Mouse (Mus musculus) A20 (cell line): ENCODE measurements around the gene Mavs.
"Not testable (repeated sequence)": the region's sequence is repeated elsewhere in the genome, so short reads cannot be mapped to it uniquely, and the experiment has no call there.

Source experiments
- DNase-seq: peaks from one replicate; pipeline ENCODE4 v3.0.0-alpha.2; 2011; ENCODE audit warnings: low read depth, low spot score

Gene Mavs

DNA sequence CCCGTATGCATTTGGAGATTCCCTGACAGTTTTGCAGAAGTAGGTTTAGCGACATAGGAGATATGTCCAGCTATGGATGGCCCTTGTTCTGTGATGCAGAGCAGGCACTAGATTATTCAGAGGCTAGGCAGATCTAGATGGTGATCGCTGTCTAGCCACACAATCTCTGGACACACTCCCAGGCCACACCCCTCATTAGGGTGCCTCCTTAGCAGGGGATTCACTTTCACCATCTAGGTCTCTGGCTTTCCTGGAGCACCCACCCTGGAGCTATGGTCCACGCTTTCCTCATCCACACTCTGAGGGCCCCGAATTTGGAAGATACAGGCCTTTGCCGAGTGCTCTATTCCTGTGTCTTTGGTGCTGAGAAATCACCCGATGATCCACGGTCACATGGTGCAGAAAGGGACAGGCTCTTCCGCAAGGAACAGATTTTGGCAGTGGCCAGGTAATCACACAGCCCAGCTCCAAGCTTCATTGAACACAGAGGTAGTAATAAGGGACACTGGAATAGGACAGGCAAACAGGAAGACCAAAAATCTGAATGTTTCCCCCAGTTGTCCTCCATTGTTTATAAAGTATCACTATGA is 22.7 kb upstream of the Mavs start:
- peak; percentile 34 for DNase-seq

DNA sequence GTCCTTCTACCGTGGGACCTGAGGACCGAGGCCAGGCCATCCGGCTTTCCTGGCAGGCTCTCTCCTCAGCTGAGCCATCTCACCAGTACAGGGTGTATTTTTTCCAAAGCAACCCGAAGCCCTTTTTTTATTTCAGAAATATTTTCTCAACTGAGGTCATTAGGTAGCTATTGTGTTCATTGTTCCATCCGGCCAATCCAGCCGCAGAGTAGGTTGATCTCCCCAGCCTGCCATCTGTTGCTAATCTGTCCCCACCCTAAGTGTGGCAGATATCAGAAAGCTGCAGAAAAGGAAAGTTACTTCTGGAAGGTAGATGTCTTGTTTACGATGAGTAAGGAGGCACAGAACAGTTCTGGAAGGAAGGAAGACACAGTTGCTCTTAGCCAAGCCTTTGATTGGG is 20.1 kb upstream of the Mavs start:
- no peak for DNase-seq

DNA sequence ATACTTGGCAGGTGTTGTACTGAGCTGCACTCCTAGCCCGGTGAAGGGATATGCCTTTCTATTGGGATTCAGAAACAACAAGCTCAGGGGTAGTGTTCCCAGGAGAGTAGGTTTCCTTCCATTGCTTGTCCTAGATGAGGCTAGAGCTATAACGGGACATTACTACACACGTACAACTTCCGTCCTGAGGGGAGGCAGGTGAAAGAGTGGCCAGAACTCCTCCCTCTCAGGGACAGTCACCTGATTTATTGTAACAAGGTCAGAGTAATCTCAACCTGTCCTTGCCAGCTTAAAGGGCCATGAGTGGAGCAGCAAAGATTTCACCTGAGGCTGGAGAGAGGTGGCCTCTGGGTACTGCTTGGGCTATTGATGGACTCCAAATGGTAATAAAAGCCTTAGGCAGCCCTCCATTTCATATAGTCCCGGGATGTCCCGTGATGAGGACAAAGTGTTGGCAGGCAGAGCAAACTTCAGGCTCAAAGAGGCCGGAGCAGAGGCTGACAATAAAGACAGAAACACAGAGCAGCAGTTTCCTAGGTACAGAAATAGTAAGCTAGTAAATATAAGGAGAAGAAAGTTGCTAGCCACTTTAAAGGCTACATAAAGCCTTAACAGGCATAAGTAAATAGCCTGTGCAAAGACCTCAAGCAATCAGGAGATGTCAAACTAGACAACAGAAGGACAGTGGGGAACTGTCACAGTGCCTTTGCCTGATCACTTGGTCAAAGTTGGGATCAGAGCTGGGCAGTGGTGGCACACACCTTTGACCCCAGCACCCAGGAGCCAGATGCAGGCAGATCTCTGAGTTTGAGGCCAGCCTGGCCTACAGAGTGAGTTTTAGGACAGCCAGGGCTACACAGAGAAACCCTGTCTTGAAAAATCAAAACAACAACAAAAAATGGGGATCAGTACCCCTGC is 17.7 kb upstream of the Mavs start:
- DNase-seq: no peak

DNA sequence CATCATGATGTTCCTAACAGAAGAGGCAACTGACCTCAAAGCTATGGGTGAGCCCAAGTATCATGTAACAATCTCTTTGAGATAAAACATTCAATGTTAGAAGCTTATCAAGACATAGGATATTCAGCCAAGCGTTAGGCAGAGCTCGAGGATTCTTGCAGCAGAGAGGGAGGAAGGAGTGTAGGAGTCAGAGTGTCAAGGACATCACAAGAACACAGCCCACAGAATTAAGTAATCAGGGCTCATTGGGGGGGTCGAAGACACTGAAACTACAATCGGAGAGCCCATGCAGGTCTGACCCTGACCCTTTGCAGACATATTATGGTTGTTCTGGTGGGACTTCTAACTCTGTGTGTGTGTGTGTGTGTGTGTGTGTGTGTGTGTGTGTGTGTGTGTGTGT is 13.8 kb upstream of the Mavs start:
- no peak for DNase-seq

DNA sequence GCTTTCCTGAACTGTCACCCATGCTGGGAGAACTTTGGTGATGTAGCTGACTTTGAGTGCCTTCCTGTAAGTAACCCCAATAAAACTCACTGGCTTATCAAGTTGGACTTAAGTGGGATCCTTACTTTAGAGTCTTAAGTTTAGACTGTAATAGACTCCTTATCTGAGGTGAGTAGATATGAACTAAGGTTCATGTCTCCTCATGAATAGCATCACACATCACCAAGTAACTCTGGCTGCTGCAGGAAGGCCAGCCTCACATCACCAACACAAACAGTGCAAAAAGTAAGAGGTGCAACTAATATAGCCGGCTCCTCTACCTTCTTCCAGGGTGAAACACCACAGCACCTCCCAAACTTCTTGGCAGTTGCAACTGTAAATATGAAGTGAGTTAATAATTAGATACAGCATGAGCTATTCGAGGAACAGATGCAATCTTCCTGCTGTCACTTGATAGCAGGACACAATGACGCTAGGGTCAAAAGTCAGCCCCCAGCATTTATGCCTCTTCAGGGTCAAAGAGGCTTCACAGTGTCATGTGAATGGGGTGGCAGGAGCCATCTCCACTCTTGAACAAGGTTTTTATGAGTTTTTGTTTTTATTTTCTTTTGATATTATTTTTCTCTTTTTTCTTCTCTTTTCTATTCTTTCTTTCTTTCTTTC is 11.9 kb upstream of the Mavs start:
- DNase-seq: no peak

DNA sequence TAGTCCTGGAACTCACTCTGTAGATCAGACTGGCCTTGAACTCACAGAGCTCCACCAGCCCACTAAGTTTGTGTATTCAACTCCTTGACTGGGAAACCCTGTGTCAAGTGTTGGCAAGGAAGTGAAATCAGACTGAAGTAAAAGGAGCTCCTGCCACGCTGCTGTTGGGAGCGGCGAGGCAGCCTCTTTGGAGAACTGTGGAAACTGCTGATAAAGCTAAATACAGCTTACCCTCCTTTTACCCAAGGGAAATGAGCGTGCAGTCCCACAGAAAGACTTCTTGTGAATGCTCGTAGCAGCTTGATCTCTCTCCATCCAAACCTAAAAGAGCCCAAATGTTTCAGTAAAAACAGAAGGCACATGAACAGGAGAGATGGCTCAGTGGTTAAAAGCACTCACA is 11.3 kb upstream of the Mavs start:
- no peak for DNase-seq

DNA sequence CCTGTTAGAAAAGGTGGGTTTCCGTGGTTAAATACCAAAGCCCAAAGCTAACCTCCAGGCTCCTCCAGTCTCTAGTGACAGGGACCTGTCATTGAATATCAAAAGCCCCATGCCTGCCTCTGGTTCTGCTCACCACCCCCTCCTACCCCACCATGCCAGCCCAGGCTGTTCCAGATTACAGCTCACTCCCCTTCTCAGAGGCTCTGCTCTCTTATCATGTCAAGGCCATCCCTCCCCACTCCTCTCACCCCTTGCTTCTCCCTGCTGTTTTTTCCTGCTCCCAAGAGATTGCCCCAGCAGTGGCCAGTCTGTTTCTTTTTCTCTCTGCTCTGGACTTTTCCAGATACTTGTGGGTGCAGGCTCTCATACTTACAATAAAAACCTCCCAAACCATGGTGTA is 10.3 kb upstream of the Mavs start:
- DNase-seq: no peak

DNA sequence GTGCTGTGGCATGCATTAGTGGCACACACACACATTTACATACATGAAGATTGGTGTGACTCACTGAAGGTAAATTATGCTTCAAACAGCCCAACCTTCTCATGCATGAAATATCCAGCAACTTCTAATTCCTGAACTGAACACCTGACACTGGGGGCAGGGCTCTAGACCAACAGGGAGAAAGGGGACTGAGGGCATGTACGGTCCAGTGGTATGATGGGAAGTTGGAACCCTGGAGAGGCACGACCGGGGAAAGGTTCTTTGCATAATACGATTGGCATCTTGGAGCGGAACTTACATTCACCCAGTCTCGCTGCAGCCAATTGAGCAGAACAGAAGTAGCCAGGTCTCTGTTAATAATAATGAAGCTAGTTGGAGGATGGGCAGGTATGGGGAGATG is 8.7 kb upstream of the Mavs start:
- DNase-seq: peak; percentile 30

DNA sequence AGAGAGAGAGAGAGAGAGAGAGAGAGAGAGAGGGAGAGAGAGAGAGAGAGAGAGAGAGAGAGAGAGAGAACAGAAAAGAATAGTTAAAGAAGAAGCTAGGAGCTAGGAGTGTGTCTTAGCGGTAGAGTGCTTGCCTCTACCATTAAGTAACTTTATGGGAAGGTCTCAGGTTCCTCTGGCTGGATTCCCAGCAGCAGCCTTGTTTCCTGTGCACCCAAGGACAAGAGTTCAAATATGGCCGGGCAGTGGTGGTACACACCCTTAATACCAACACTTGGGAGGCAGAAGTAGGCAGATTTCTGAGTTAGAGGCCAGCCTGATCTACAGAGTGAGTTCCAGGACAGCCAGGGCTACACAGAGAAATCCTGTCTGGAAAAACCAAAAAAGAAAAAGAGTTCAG is 7.2 kb upstream of the Mavs start:
- not testable (repeated sequence) for DNase-seq

DNA sequence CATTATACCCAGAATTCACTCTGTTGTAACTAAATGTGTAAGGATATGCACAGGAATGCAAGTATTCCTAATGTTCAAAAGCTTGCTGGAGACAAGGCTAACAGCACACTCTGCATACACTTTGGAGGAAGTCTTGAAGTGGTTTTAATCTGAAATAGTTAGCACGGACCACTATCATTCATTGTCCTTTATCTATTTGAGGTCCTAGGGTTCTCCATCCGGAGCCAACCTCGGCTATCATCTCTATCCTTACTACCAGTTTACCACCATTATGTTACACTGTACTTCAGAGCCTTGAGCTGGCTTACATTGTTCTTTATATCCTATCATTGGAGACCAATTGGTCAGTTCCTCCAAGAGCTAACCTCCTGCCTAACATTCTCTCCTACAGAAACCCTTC is 6.6 kb upstream of the Mavs start:
- no peak for DNase-seq

DNA sequence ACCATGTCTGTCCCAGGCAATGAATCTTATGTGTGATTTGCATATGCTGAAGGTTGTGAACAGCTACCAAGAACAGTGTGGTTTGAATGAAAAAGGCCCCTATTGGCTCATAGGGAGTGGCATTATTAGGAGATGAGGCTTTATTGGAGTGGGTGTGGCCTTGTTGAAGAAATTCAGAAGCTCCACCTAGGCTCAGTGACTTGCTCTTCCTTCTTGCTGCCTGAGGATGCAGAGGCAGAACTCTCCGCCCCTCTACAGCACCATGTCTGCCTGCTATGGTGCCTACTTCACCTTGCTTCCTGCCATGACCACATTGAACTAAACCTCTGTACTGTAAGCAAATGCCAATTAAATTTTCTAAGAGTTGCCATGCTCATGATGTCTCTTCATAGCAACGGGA is 1.3 kb upstream of the Mavs start:
- DNase-seq: peak; percentile 92

DNA sequence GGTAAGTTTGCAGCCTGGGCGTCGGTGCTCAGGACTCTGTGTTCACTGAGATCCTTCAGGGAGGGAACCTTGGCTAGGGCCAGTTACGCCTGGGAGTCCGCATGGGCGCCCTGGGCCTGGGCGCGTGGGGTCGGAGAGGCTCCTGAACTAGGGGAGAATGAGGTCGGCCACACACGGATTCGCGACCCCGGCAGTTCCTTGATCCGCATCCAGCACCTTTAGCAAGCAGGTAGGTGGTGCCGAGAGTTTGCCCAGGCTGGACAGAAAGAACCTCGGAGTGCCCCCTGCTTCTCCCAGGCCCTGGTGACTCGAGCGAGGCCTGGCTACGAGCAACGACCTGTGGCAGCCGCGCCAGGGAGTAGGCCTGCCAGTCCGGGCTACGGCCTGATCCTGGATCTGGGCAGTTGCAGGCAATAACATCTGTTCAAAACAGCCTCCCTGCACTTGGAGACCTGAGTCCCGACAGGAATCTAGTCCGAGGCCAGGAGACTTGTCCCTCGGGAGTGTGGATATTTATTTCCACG is 326 bp downstream of the Mavs start:
- no peak for DNase-seq

DNA sequence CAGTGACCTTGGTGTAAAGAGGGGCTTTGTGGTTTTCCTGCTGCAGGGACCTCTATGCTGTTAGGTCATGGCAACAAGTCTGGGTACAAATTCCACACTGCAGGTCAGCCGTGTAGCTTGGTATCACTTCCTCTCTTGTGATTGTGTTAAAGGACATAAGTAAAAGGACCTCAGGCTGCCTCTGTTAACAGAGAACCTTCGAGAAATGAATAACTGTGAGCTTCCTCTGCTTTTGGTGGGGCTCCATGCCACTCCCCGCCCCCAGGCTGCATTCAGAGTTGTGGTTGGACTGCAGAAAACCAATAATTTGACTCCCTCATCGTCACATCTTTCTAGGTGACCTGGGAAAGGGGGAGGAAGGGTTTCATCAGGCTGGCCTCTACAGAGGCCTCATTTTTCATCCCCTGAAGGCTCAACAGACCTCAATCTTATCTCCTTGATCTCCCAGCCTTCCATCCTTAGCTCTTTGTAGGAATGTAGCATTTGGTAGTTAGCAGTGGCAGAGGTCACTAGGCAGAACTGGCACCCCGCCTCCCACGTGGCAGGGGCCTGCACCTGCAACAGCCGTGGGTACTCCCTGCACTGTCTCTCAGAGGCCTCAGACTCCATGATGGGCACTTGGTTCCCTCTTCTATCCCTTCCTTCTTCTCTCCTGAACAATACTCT is 1.2 kb downstream of the Mavs start:
- DNase-seq: peak; percentile 85

DNA sequence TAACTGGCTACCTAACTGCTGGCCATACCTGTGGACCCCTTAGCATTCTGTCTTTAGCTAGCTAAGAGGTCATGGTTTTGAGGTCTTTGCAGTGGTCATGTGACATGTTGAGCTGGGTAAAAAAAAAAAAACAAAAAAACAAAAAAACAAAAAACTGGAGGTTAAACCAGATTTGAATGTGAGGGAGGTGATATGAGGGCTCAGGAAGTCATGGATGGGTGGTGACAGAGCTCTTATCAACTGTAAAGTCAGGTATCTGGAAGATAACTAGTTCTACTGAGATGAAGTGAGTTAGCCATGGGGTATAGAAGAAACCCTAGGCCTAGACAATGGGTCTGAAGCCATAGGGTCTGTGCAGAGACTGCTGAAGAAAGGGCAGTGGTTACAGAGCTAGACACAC is 8.3 kb downstream of the Mavs start:
- DNase-seq: no peak

DNA sequence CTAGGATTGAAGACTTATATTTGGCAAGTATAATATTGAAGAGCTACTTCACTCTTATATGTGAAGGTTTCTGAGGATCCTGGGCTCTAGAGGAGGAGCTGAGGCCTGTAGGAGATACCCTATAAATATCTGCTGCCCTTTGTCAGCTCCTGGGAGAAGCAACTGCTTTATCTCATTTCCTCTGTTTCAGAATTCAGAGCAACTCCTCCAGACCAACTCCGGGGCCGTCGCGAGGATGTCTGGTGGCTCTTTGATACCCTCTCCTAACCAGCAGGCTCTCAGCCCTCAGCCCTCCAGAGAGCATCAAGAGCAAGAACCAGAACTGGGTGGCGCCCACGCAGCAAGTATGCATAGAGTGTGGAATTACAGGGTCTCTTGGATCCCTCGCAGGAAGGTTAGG is 9.1 kb downstream of the Mavs start:
- no peak for DNase-seq

DNA sequence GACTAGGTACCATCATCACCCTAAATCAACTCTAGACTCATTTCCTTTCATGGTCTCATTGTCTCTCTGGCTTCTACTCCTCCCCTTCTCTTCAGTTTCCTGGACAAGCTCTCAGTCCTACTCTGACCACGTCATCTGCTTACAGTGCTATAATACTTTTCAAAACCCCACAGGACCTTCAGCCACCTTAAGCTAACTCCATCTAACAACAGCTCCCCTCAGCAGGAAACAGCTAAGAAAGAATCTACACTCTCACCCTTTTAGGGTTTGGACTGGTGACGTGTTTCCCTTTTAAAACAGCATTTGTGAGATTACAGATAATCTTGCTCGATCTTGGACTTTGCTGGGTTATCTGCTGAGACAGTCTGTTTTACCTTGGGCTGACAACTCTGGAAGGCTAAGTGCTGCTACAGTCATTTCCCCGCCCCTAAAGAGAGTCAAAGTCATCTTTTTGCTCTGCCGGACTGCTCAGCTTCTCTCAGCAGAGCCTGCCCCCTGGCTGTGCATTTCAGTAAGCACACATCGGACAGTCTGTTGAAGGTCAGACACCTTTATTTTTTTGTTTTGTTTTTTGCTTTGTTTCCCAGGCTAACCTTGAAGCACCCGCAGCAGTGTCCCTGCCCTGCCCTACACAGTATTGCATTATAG is 19.9 kb downstream of the Mavs start:
- DNase-seq: peak; percentile 82

DNA sequence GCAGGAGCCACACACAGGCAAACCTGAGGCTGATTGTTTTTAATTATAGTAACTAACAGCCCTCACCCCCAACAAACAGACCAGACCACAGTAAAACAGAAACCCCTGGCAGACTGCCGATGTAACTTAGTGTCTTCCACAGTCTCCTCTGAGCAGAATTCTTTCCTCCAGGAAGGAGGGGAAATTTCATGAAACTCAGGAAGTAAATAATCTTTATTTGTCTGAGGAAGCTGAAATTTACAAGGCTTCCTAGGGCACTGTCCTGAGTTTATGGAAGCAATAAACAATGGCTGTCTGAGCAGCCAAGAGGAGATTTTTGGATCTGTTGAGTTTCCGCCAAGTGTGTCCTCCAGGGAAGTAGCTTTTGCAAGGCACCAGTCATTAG is 20.5 kb downstream of the Mavs start:
- DNase-seq: no peak

DNA sequence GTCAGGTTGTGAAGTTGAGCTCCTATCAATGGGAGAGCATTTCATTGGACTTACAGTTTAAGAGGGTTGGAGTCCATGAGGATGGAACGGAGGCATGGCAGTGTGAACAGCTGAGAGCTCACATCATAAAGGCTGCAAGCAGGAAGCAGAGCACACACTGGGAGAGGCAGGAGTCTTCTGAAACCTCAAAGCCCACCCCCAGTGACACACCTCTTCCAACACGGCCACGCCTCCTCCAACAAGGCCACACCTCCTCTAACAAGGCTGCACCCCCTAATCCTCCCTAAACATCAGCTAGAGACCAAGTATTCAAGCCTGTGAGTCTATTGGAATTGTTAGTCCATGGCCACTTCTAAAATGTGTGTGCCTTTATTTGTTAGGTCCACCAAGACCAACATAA is 21.9 kb downstream of the Mavs start:
- DNase-seq: peak; percentile 48

DNA sequence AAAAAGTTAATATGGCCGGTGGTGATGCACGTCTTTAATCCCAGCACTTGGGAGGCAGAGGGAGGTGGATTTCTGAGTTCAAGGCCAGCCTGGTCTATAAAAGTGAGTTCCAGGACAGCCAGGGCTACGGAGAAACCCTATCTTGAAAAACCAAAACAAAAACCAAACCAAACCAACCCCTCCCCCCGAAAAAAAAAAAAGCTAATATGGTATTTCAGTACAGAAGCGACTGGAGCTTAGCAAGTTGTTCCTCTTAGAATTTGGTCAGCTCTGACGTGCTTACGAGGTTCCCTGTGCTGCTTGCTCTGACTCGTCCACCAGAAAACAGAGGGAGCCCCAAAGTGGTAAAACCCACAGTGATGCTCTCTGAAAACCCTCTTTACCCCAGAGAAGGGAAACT is 24.8 kb downstream of the Mavs start:
- peak; percentile 27 for DNase-seq

DNA sequence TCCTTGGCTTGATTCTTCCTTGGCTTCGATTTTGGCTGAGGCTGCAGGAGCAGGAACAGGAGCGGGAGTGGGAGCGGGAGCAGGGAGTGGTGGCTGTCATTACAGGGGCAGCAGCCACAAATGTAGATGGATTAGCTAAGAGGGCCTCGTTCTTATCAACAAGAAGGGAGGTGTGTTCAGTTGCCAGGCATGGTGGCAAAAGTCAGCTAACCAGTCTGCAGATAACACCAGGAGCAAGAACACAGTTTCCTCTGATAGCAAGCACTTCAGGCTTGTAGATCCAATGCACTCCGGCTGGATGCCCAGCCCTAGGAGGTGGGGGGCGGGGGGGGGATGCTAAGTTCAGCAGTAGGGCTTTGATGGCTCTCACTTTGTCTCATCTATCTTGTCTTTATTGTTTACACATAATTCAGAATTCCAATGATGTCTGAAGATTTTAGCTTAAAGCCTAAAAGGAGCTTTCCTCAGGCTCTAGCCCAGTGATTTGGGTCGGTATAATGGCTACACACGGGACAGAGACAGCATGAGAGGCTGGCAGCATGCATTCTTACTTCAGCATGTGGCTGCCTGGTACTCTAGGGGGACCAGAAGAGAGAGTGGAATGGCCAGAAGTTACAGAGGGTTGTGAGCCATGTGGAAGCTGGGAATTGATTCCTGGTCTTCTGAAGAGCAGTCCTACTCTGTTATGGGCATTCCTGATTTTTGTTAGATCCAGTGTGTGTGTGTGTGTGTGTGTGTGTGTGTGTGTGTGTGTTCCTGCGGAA is 26.9 kb downstream of the Mavs start:
- no peak for DNase-seq
